Mouse (Mus musculus) erythroblast, embryonic 14.5 days (primary cell): ENCODE measurements around the gene Slc22a23.

Experiments
- GATA1 ChIP-seq: IDR thresholded peaks from 2 replicates; pipeline ENCODE4 v1.6.1; 2012; ENCODE audit warnings: low read length, inconsistent platforms, mixed read lengths
- TAL1 ChIP-seq: IDR thresholded peaks from 3 replicates; pipeline ENCODE4 v1.6.1; 2012; ENCODE audit warnings: low read length, inconsistent platforms, mixed read lengths

- TF ChIP-seq GATA1 (no peak), TAL1 (no peak)
These were observed 102.8 kb downstream of the Slc22a23 start for GRCm38 (mm10) chr13:34242211-34242610.
